ENCODE assay signal across 24 mouse cellular contexts in genomic region chr2:35646553-35646952, GRCm38 (mm10).
DNase-seq lines count a peak whose midpoint lies in the region; ATAC-seq and TF ChIP-seq lines count a peak whose summit lies in the region.
"Had no signal": no experiment of that assay in that cellular context is flagged by ENCODE, and none has a peak within 500 bp of the region (broad histone marks: within the 10 kb centered on the region; RNA-seq: fewer than 3 reads in every experiment).

No protein-coding gene starts in this region.

- H3K9ac ChIP-seq in forebrain, embryonic 16.5 days (replicated peaks; ENCODE audit: low read depth, low read length), result no peak overlapping the region
- H3K9ac ChIP-seq: forebrain, postnatal 0 days; hindbrain, embryonic 15.5 days; limb, embryonic 12.5 days; liver, embryonic 14.5 days had no signal

- no peaks in the 10 kb centered on the region for H3K36me3 ChIP-seq in forebrain, embryonic 16.5 days (ENCODE audit: control insufficient read depth, insufficient read depth)
- H3K36me3 ChIP-seq: hindbrain, embryonic 15.5 days had no signal

- TF ChIP-seq CTCF in cerebellum, adult 2 months (IDR thresholded peaks at IDR 0.05; ENCODE audit: borderline replicate concordance, insufficient read depth, low read depth, low read length), result no peak
- no peak for TF ChIP-seq CTCF in lung, adult 2 months (IDR thresholded peaks at IDR 0.05; ENCODE audit: insufficient read depth, low read length)

- 0 out of 2 replicates have a peak overlapping the region, but pooled peaks have one; percentile 28 for H3K27ac ChIP-seq in cerebellum, adult 2 months (ENCODE audit: insufficient read depth, low read length)
- no peak overlapping the region for H3K27ac ChIP-seq in forebrain, embryonic 16.5 days (ENCODE audit: low read length)
- H3K27ac ChIP-seq: embryonic facial prominence, embryonic 13.5 days; forebrain, embryonic 10.5 days; heart, embryonic 13.5 days; hindbrain, embryonic 15.5 days; left cerebral cortex, adult 2 months; limb, embryonic 12.5 days; liver, embryonic 14.5 days had no signal

- peaks cover 90% of the 10 kb centered on the region for H3K4me1 ChIP-seq in cerebellum, adult 2 months (ENCODE audit: control insufficient read depth, insufficient read depth, low read length)
- H3K4me1 ChIP-seq in lung, adult 2 months (ENCODE audit: control insufficient read depth, insufficient read depth, low read length), result peaks cover 8% of the 10 kb centered on the region
- H3K4me1 ChIP-seq in forebrain, embryonic 16.5 days (replicated peaks; ENCODE audit: control insufficient read depth, insufficient read depth, low read length), result 0 out of 2 replicates have a peak, but pooled peaks cover 4% of the 10 kb centered on the region
- H3K4me1 ChIP-seq: hindbrain, embryonic 15.5 days had no signal

- 24% methylated on average over 8 of the region's 8 CpGs for WGBS in cerebellum, adult 2 months
- WGBS in lung, adult 2 months, result 67% methylated on average over 8 of the region's 8 CpGs
- 90% methylated on average over 8 of the region's 8 CpGs for WGBS in forebrain, embryonic 16.5 days

- H3K4me2 ChIP-seq in forebrain, embryonic 16.5 days (ENCODE audit: low read length), result no peak overlapping the region
- H3K4me2 ChIP-seq: embryonic facial prominence, embryonic 13.5 days; heart, embryonic 13.5 days; hindbrain, embryonic 15.5 days; limb, embryonic 12.5 days had no signal

- no peaks in the 10 kb centered on the region for H3K27me3 ChIP-seq in cerebellum, adult 2 months (ENCODE audit: control insufficient read depth, insufficient read depth, low read length)
- no peaks in the 10 kb centered on the region for H3K27me3 ChIP-seq in forebrain, embryonic 16.5 days (replicated peaks; ENCODE audit: control insufficient read depth, insufficient read depth, low read length)
- H3K27me3 ChIP-seq: embryonic facial prominence, embryonic 13.5 days; heart, embryonic 13.5 days; hindbrain, embryonic 15.5 days; limb, embryonic 12.5 days had no signal

- no peak for TF ChIP-seq POLR2A in cerebellum, adult 2 months (IDR thresholded peaks at IDR 0.05; ENCODE audit: borderline replicate concordance, insufficient read depth, low read length)
- TF ChIP-seq POLR2A in lung, adult 2 months (IDR thresholded peaks at IDR 0.05; ENCODE audit: borderline replicate concordance, extremely low read depth, low read depth, low read length), result no peak

- no peak overlapping the region for H3K4me3 ChIP-seq in cerebellum, adult 2 months (replicated peaks; ENCODE audit: insufficient read depth, low read depth, low read length)
- H3K4me3 ChIP-seq in lung, adult 2 months (replicated peaks; ENCODE audit: extremely low read depth, low read depth, low read length), result no peak overlapping the region
- no peak overlapping the region for H3K4me3 ChIP-seq in forebrain, embryonic 16.5 days (replicated peaks; ENCODE audit: low read length)
- H3K4me3 ChIP-seq: embryonic facial prominence, embryonic 13.5 days; forebrain, embryonic 10.5 days; heart, embryonic 13.5 days; hindbrain, embryonic 15.5 days; left cerebral cortex, adult 2 months; limb, embryonic 12.5 days had no signal

- no peaks in the 10 kb centered on the region for H3K9me3 ChIP-seq in forebrain, embryonic 16.5 days (ENCODE audit: control insufficient read depth, low read length)
- H3K9me3 ChIP-seq: embryonic facial prominence, embryonic 13.5 days; forebrain, embryonic 10.5 days; heart, embryonic 13.5 days; hindbrain, embryonic 15.5 days; limb, embryonic 12.5 days had no signal

- peak; percentile 51 to 58 for DNase-seq in cerebellum, adult 2 months
- no peak for DNase-seq in cerebellum, postnatal 4 days (ENCODE audit: low spot score in 2 of 2)
- peak; percentile 66 to 74 for DNase-seq in lung, adult 18-20 months
- no peak for DNase-seq in lung, adult 2 months
- DNase-seq in lung, postnatal 25 days (ENCODE audit: low spot score), result peak; percentile 64
- no peak for DNase-seq in kidney, postnatal 14 days
- DNase-seq: adrenal gland, postnatal 25 days; forebrain, postnatal 0 days; gastrocnemius, postnatal 10 days; heart, postnatal 10 days; kidney, adult 11 months; midbrain, embryonic 14.5 days; thymus, adult 2 months; thymus, postnatal 4 days had no signal

- no peak for ATAC-seq in forebrain, embryonic 16.5 days
- ATAC-seq: CD4-positive, CD25-positive, alpha-beta regulatory T cell, adult 4 months; forebrain, postnatal 0 days; inflammation-experienced regulatory T-cells, adult 6 months had no signal

Comparison
In these comparisons a context has a peak if more than half of its experiments do, and no peak if none do; other contexts are left out.
1. DNase-seq: peak in cerebellum, adult 2 months (2 of 2), lung, adult 18-20 months (2 of 2) and lung, postnatal 25 days (single experiment); none in cerebellum, postnatal 4 days (0 of 2), lung, adult 2 months (single experiment) and kidney, postnatal 14 days (single experiment).